Mouse (Mus musculus) ES-Bruce4 (cell line): ENCODE measurements at regions not wholly inside any gene's neighbourhood (a gene's known extent, or its start where the extent isn't known, plus 50 kb on each side); places are given as distances from the start of the nearest gene placed in this dataset.

Source experiments
- CTCF ChIP-seq: IDR thresholded peaks from one replicate; pipeline ENCODE4 v1.8.1; 2011; ENCODE audit warnings: low read depth, low read length
- POLR2A ChIP-seq: IDR thresholded peaks from one replicate; pipeline ENCODE4 v1.8.1; 2011; ENCODE audit warnings: low read length; ENCODE audit not compliant: insufficient read depth

DNA sequence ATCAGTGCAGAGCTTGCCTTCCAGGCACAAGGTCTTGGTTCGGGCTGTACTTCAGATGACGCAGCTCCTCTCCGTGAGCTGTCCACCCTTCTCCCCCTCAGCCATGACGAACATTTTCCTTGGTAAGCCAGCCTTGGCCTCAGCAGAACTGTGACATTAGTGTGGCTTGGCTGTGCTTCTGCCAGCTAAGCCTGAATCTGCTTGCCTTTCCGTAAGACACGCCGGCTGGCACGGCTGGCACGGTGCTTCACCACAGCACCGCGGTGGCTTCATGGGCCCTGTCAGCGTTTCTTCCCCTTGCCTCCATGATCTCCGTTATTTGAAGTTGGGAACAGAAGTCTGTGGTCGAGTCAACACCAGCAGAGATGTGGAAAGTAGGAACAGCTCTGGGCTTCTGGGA, 87.0 kb downstream of the Tmx1 start:
- no peak for TF ChIP-seq CTCF
- TF ChIP-seq POLR2A: no peak
